Mouse (Mus musculus): ENCODE data around the gene Nkx2-2.
"Not testable (repeated sequence)": the region's sequence is repeated elsewhere in the genome, so short reads cannot be mapped to it uniquely, and the experiment has no call there.

Nkx2-2 gene

GRCm38 (mm10) chr2:147181926-147182708, 11.9 kb downstream of the Nkx2-2 start:
- DNase-seq (ENCODE audit: low read depth, low spot score), result no peak

DNA sequence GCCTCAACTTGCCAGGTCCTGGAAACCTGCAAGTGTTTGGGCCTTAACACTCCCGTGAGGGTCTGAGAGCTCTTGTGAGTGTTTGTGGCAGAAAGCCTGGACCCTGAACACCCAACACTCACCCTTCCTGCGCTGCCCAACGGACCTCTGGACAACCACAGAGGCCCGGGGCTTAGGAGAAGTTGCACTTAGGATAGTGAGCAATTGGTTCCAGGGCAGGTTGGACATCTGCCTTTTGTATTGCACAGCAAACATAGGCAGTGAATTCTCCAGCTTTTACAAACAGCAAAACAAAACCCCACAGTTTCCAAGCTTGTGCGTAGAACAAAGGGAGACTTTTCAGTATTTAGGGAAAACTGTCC, 12.8 kb downstream of the Nkx2-2 start:
- DNase-seq (ENCODE audit: low read depth, low spot score), result no peak

DNA sequence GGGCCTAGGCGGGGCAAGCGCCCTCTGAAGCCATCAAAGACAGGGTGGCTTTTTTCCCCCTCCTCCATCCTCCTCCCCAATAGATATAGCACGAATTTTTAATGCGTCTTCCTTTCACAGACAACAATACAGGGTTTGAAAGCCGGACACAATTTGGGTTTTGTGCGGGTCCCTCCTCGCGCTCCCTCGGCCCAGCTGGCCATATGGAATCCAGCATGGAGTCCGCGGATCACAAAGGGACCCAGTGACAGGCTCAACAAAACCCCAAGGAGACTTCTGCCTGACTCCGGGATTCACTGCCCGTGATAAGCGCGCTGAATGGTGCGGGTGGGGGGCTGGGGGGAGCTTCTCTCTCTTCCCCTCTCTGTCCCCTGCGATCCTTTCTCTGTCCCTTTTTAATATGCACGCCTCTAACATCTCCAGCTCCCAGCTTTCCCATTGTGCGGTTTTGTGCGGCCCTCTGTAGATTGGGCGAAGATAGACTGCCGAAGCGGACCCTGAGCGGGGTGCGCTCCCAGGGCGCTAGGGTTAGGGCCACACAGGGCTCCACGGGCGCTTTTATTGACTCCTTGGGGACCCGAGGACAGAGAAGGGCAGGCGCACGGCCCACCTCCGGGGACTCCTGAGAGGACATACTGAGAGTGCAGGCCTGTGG, 13.3 kb downstream of the Nkx2-2 start:
- peak; percentile 80 for DNase-seq (ENCODE audit: low read depth, low spot score)

DNA sequence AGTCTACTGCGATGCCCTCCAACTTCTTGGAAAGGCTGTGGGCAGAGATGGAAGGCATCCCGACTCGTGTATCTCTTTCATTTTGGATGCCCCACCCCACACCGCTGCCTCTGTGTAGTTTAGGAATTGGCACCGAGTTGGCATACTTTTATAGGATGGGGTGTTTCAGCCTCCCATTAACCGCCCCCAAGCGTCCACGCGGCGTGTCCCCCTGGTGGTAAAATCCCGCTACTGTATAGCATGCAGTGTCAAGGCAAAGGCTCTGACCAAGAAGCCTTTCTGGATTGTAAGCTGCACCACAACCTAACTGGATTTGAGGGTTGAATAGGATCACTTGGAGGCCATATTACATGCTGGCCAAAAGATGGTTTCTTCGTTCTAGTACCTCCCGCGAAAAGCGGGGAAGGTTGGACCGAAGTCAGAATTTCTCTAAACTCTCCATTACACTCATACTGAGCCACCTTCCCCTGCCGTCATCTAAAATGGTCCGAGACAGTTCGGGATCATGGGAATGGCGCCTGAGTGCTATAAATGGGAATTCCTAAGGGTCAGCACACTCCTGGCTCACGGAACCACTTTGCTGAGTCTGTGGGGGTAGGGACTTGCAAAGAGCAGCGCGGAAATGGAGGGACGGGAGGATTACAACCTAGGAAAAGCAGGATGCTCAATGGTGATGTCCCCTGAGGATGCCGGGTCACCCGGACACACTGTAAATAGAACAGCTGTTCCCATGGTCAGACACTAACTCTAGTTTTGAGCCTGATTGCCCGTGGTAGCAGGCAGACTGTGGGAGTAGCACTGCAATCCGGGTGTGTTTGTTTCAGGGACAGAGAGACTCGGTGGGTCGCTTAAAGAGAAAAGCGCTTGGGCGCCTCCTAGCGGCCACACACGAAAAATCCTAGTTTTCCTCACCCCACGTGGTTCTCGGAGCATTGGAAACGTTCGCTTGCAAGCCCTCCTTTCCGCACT, 15.7 kb downstream of the Nkx2-2 start:
- DNase-seq (ENCODE audit: low read depth, low spot score), result no peak

GRCm38 (mm10) chr2:147177672-147178071, 16.4 kb downstream of the Nkx2-2 start:
- DNase-seq (ENCODE audit: low read depth, low spot score), result peak; percentile 38

DNA sequence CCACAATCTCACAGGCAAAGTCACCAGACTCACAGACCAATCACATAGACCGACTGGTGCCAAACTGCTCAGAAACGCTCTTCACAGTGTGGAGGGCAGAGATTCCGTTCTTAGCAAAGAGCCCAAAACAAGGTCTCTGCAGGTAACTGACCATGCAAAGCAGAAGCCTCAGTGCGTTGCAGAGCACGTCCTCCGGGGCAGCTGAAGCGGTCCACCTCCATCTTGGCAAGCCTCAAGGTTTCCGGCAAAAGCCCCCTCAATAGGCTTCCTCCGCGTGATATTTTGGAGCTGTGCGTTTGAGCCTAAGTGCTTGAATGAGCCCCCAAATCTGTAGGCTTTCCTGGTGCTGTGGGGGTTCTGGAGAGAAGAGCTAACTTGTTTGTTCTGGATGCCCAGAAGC, 18.7 kb downstream of the Nkx2-2 start:
- no peak for DNase-seq (ENCODE audit: low read depth, low spot score)

DNA sequence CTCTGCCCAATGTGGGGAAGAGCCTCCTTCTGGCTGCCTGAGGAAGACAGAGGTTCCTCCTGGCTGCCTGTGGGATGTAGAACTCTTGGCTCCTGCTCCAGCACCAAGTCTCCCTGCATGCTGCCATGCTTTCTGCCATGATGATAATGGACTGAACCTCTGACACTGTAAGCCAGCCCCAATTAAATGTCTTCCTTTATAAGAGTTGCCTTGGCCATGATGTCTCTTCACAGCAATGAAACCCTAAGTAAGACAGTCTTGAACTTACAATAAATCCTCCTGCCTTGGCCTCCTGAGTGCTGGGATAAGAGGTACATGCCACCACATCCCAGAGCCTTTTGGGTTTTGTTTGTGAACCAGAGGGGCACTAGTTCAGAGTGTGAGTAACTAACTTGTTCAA, 20.3 kb downstream of the Nkx2-2 start:
- no peak for DNase-seq (ENCODE audit: low read depth, low spot score)

DNA sequence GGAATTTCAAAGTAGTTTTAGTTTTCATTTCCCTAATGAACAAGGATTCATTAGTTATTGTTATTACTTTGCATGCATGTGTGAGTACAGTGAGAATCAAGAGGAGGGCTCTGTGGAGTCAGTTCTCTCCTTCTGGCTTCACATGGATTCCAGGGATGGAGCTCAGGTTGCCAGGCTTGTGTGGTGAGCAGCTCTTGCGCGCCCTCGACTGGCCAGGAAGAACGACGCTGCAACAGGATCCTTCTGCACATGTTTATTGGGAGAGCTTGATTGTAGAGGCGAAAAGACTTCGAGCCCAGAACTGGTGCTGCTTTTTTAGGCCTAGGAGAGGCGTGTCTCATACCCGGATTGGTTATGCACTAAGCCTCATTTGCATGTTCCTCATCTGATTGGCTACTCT, 23.5 kb downstream of the Nkx2-2 start:
- DNase-seq (ENCODE audit: low read depth, low spot score), result not testable (repeated sequence)

DNA sequence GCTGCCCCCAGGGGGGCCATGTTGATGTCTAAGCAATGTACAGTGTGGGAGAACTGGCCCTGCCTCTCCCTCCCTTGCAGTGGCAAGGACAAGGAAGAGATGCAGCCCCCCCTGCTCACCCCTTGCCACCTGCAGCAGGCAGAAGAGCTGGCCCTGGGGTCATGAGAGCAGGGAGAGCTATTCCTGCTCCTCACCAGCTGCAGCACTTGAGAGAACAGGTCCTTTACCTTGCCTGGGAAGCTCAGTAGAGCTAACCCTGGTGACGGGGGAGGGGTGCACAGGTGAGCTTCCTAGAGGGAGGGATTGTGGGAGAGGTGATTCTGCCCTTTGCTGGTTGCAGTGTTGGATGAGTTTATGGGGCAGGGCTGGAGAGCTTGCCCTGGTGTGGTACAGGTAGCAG, 28.2 kb downstream of the Nkx2-2 start:
- DNase-seq (ENCODE audit: low read depth, low spot score), result no peak

- no peak for DNase-seq (ENCODE audit: low read depth, low spot score)
Observed at GRCm38 (mm10) chr2:147165376-147165775, 28.7 kb downstream of the Nkx2-2 start.

- DNase-seq (ENCODE audit: low read depth, low spot score), result no peak
Observed at GRCm38 (mm10) chr2:147152543-147152942, 41.5 kb downstream of the Nkx2-2 start.

All from telencephalon, adult 2 months (tissue).